Mouse (Mus musculus) layer of hippocampus, adult 18-20 months (tissue): ENCODE measurements around the gene Izumo1r. TPM values are rescaled to one million over a fixed set of nuclear protein-coding genes. Genes with fewer than 3 reads are reported as not detected.

Source experiments
- DNase-seq, 2 experiments: peaks; one replicate each; pipeline ENCODE4 v3.0.0; 2022; ENCODE audit warnings: low spot score in 2 of 2
- long read RNA-seq: library from polyadenylated mRNA; stranded (forward); transcript quantifications from one replicate; pipeline ENCODE4 v2.0.0, GENCODE M21; 2021
- total RNA-seq, 2 experiments: library from RNA; stranded (reverse); gene quantifications; 2 replicates each; pipeline ENCODE4 v1.2.3; 2021

Gene Izumo1r
- not detected for total RNA-seq
- long read RNA-seq: 0 reads

DNA sequence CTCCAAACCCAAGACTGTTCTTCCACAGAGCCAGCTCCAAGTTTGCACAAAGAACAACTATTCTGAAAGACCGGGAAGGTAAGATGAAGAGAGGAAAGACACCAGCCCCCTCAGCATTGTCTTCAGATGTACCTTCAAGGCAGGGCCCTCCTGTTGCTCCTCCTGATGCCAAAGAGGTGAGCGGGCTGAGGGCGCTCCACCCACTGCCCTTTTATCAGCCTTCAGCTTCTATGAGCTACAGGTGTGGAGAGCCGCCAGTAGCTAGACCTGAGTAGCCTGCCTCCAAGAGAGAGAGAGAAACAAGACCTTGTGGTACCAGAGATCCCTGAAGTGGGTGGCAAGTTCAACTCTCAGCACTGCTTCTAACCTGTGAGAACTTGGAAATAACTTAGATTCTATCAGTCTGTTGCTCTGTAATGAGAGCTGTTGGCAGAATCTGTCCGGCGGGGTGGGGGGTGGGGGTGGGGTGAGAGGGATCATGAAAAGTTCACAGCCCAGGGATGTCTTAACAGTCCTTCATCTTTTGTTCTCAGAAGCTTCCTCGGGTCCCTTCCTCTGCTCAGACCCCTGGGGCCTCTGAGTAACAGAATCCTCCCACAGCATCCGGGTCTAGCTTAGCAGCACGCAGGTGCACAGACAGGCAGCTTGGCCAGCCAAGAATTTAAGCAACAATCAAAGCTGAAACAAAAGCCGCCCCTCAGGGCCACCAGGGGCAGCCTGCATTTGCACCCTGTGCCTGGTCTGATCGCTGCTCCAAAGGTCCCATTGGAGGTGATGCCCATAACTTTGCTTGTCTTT is at the start of gene Izumo1r:
TSS of gene Izumo1r (minus strand) at position 369 of the 798 bp plus-strand sequence.
- DNase-seq: no peak

DNA sequence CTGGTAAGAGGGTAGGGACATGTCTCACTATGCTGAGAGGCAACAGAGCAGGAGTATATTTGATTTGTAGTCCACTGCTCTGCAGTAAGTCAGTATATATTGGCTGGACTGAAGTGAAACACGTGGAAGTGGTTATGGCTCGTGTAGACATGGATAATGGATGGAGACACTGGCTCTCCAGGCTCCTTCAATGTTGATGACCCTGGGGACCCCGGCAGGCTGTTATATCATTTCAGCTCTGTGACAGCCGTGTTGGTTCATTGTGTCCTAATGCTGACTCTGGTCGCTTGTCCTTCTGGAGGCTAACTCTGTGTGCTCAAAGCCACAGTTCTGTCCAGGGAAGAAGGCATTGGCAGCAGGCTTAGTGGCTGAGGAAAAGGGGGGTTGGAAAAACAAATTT is 47.3 kb upstream of the Izumo1r start:
- no peak for DNase-seq

DNA sequence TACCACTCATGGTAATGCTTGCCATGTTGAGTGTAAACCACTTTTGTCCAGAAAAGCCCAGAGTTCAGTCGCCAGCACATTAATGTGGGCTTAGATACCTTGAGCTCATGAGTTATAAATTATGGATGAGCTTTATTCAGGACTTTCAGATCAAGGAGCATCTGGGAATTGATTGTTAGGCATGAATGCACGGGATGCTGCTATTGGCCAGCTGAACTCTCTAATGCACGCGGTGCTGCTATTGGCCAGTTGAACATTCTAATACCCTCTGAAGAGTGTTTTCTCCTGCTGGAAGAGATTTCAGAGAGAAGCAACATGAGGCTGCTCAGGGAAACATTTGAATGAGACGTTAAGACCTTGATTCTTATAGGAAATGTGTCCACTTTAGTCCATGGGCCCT is 45.1 kb upstream of the Izumo1r start:
- DNase-seq: no peak

DNA sequence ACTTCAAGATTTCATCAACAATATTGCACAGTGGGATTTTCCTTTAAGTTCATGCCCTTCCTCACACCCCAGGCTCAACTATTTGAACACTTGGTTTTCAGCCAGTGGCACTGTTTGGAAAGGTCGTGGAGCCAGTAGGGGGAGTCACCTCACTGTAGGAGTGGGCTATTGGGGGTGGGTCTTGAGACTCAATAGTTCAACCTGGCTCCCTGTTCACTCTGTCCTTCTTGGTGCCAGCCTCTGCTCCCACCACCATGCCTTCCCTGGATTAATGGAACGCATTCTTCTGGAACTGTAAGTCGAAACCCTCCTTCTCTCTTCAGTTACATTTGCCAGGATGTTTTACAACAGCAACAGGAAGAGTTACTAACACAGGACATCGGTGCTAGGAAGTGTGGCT is 42.9 kb upstream of the Izumo1r start:
- DNase-seq: no peak

DNA sequence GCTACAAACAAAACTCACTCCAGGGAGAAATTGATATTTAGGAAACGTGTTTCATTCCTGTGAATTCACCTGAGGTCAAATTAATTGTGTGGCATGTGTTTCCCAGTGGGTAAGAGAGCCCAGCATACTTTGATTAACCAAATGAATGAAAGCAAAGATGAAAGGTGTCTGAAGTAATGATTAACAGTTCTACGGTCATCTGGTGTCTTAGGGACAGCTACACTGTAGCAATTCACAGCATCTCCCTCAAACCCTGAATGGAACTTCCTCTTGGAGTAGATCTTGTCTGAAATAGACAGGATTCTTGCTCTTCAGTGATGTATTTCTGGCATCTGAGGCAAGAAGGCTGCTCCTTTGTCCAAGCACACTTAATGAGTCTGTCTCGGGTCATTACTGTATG is 42.2 kb upstream of the Izumo1r start:
- no peak for DNase-seq

DNA sequence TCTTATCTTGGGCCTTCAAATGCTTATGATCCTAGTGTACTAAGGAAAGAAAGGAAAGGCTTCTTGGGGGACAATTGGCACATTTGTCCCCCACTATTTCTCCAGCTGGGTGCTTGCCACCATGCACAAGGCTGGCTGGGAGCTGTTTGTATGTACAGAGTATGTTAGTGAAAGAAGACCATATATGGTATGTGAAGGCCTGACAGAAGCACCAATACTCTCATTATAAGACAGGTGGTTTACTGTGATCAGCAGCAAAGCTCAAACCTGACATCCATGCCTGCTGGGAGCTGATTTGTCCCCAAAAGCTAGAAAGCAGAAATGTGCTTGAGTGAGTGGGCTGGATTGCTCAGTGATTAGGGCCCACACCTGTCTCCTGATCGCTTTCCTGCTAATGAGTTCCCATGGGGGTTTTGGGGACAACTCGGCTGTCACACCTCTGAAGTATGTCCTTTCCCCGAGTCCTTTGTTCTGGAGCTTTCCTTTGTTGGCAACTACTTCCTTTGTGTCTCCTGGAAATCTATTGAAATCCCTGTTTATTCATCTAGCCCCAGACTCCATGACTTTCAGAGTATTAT is 38.5 kb upstream of the Izumo1r start:
- DNase-seq: no peak

DNA sequence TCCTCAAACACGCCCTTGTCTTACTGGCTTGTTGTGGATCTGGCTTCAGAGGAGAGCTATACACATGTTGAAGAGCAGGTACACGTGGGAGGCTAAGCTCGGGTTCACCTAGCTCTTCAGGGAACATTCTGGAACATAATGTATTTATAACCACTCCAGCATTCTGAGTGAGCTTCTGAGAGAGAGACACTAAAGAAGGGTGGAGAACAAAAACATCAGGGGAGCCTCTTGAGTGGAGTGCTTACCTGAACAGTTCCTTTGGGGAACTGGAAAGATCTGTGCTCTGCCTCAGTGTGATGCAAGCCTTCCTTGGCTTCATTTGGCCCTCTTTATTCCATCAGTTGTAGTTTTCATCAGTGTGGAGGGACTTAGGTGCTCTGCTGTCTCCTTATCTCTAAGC is 35.9 kb upstream of the Izumo1r start:
- DNase-seq: no peak

DNA sequence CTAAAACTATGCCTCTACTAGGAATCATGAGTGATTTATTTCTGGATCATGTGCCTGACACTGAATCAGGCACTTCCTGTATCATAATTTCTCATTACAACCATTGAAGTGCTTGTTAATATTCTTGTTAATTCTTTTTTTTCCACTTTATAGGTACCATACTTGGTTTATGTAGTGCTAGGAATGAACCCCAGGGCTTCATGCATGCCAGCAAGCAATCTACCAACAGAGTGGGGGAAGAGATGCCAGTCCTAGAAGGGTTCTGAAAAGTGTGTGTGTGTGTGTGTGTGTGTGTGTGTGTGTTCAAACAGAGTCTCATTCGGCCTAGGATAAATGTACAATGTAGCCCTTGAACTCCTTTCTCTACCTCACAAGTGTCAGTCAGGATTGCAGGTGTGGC is 33.6 kb upstream of the Izumo1r start:
- DNase-seq: no peak

DNA sequence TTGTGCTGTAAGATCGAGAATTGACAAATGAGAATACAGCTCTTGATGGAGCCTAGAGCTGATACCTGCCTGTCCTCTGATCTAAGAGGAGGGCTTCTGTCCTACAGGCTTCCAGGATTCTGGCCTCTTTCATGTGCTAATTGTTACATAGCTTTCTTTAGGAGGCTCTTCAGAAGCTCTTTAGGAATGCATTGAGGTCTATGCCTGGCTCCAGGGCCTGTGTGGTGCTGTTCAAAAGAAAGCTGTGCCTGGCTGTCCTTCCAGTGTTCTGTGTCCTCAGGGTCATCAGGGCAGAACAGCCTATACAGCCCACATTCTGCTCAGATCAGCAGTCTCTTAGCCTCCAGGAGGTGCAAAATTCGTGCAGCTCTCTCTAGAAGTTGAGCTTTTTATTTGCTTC is 31.1 kb upstream of the Izumo1r start:
- no peak for DNase-seq

DNA sequence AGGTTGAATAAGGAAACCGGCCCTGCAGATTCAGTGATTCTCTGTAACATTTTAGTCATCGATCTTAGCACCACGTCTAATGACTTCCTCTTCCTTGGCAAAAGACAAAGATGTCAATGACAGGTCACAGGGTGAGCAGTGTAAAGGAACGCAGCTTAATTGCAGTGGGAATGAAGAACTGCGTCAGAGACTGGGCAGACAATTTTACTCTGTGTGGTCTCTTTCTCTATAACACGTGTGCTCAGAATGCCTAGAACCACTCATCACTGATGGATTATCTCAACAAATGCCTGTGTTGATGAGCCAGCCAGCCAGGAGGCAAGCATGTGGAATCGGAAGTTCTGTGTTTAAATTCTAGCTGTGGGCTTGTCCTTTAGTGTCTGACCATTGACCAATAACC is 28.2 kb upstream of the Izumo1r start:
- DNase-seq: no peak

DNA sequence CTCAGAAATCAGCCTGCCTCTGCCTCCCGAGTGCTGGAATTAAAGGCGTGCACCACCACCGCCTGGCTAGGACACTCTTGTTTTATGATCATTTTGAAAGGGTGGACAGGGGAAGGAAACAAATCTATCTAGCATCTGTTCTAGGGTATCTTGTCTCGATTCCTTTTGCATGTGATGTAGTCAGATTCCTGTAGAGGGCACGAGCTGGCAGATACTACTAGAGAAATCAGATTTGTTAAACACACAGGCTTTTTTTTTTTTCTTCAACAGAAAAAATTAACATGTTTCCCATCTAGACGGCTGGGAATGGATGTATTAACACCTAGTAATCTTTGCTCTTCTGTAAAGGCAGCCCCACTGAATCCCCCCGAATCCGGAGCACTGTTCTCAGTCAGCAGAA is 27.5 kb upstream of the Izumo1r start:
- peak in 1 of 2 experiments; percentile 8 for DNase-seq

DNA sequence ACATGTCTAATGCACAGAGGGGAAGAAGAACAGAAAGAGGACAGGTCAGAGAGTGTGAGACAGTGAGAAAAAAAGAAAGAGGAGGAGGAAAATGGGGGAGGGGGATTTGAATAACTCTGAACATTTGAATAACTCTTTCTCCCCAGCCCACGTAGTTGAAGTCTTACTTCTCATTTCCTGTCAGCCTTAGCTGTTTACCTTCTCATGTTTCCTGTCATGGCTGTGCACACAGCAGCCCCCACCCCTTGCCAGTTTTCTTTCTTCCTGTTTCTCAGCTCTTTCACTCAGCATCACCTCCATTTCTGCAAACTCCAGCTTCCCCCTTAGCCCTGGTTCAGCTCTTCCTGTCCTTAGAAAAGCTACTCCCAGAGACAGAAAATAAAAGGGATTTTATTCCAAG is 22.8 kb upstream of the Izumo1r start:
- DNase-seq: no peak

DNA sequence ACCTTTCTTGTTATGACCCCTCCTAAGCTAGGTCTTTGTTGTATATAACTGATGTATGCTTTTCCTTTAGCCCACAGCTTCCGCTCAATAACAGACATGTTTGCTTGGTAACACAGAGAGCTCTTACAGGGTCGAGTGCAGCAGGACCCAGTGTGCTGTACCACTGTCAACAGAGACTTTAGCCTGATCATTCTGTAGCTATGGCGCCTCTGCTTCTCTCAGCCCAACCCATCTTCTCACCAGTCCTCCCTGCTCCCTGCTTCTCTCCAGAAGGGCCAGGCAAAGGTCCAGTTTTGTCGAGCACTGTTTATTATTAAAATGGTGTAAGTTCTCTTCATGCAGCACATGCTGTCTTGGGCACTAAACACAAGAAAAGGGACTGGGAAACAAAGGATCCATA is 19.9 kb upstream of the Izumo1r start:
- DNase-seq: no peak

DNA sequence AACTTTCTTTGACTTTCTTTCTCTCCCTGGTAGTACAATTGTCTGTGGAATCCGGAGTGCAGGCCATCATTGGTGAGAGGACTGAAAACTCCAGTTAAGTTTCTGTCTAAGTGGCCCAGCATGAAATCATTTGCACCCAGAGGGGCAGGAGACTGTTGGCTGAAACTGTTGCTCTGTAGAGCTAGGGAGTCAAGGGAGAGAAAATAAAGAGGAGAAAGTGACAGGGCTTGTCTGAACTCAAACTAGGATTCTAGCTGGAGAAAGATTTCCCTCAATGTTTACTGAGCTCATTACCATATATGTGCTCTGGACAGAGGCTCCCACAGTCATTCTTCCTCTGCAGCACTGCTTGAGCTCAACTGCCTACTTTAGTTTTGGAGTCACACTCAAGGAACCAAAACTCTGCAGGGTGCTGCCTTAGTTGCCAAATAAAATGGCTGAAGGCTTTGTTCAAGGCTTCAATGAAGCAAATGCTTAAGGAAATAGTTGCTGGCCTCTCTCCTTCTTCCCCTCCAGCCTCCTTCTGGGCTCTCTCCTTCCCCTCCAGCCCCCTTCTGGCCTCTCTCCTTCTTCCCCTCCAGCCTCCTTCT is 18.3 kb upstream of the Izumo1r start:
- no peak for DNase-seq

DNA sequence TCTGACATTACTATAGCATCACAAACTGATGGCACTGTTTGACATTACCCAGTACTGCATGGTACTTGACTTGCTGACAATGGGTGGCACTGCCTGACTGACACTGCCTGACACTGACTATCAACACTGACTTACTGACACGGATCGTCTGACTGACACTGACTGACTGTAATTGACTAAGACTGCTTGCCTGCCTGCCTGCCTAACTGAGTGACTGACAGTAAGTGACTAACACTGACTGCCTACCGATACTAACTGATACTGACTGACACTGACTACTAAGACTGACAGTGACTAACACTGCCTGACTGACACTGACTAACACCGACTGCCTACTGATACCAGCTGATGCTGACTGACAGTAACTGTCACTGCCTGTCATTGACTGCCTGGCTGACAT is 17.5 kb upstream of the Izumo1r start:
- DNase-seq: no peak

DNA sequence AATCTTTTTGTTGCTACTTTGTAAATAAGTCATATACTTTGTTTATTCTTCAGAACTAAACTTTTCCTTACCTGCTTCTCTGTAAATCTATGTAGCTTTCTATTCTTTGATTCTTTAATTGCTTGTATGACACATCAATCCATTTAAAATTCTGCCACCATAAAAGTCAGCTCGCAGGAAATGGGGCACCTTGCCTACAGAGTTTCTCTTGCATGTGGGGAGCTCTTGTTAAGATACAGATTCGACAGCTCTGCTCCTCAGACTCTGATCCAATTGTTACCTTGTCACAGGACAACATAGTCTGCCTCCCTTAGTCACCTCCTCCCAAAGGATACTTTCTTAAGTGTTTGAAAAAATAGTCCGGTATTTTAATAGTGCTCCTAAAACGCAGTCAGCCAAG is 16.9 kb upstream of the Izumo1r start:
- no peak for DNase-seq

DNA sequence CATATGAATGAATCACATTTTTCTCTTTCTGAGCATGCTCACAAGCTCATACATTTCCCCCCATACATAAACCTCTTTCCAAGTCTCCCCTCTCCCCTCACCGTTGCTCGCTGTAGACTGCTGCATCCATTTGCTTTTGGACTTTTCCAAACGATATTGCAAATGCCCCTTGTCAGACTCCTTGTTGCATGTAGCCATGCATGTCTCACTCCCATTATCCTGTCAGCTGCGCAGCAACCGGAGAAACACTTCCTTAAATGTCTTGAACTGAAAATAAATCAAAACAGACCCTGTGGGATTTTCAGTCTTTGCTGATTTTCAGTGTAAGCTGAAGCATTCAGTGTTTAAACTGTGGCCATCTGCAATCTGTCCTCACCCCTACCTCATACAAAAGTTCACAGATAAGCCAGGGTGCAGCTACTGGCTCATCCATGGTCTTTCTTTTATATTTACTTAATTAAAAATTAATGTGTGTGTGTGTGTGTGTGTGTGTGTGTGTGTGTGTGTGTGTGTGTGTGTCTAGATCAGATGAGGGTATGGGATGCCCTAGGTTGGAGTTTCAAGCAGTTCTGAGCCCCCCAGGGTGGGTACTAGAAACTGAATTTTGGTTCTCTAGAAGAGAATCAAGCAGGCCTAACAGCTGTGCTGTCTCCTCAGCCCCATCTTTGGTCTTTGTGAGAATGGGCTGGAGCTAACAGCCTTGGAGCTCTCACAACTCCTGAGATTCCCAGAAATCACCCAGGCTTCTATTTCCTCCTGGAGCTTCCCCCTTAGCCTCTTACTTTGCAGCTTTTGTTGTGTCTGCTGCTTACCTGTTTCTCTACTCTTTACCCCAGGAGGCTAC is 15.3 kb upstream of the Izumo1r start:
- no peak for DNase-seq

DNA sequence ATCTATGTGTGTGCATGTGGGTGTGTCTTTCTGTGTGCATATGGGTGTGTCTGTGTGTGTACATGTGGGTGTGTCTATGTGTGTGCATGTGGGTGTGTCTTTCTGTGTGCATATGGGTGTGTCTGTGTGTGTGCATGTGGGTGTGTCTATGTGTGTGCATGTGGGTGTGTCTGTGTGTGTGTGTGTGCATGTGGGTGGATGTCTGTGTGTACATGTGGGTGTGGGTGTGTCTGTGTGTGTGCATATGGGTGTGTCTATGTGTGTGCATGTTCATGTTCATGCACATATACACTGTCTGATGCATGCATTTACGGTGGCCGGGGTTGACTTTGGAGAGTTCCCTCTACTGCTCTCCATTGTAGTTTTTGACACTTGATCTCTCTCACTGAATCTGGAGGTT is 13.9 kb upstream of the Izumo1r start:
- DNase-seq: no peak

DNA sequence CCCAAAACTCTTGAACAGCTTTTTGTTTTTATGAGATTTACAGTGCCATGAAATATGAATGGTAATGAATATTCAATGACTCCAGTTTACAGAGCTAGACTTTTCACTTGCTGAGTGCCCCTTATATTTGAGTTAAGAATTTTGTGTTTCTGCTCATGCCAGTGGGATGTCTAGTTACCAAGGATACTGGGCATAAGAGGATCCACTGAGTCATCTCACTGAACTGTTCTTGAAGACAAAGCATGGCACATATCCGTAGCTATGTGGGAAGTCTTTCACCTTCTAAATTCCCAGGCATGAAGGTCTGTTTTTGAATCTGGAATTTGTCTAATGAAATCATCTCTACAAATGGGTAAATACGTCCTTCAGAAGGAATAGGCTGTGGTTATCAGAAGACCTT is 8.3 kb upstream of the Izumo1r start:
- no peak for DNase-seq

DNA sequence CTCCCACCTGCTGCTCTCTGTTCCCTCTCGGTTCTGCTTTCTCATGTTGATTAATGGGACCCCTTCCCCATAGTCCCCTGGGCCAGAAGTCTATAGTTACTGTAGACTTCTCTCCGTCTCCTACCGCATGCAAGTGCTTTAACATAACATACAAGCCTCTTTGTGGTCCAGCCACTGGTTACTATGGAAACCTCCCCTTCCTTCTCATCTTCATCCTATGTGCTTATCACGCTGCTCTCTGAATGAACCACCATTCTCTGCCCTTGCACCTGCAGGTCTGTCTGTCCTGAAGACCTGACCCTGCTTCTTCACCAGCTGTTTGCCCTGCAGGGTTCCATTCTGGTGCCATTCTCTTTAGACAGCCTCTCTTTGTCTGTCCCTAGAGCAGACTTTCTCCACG is 6.2 kb upstream of the Izumo1r start:
- no peak for DNase-seq

DNA sequence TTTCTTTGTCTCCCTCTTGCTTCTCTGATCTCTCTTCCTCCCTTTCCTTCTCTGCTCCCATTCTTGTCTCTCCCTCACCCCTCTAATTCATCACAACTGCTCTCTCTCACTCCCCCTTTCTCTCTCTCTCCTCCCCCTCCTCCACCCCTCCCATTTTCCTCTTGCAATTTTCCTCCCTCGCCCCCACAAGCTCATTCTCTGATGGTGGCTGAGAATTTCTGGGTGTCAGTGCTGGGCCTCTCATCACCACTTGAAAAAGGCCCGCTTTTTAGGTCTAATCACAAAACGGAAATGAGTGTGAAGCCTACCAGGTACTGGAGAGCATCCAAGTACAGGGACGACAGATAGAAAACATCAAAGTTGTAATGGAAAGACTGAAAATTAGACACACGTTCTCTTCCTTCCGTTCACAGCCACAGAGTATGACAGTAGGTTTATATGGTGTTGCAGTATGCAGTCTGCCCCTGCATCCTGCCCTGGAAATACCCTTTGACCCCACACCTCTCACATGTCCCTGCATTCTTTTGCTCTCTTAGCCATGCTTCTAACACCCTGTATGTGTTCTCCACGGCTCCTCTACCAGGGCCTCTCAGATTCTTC is 4.2 kb upstream of the Izumo1r start:
- DNase-seq: peak in 1 of 2 experiments; percentile 28
